Mouse (Mus musculus) neural tube, embryonic 15.5 days (tissue): ENCODE data around the gene Manbal. TPM values are rescaled to one million over a fixed set of nuclear protein-coding genes. Genes with fewer than 3 reads are reported as not detected.
A peak's percentile ranks its signal among the peaks of the same experiment; 100 is the strongest.

ENCODE experiments used
- ATAC-seq: fragments of 200-750 bp; cut with Nextera tagmentation; 2 replicates; pipeline ENCODE4 v1.8.0; 2017; ENCODE audit warnings: mild to moderate bottlenecking, moderate TSS enrichment, moderate library complexity; ENCODE audit not compliant: low FRiP score
- H3K27ac ChIP-seq: fragments of 300-500 bp; sonication (generic); replicated peaks from 2 replicates; pipeline ENCODE4 v1.5.1; 2015; ENCODE audit warnings: mild to moderate bottlenecking, inconsistent platforms
- H3K27me3 ChIP-seq: fragments of 300-500 bp; sonication (generic); replicated peaks from 2 replicates; pipeline ENCODE4 v1.6.1; 2015; ENCODE audit warnings: inconsistent platforms
- H3K36me3 ChIP-seq: fragments of 300-500 bp; sonication (generic); 2 replicates; pipeline ENCODE4 v1.6.1; 2015; ENCODE audit warnings: inconsistent platforms
- H3K4me1 ChIP-seq: fragments of 300-500 bp; sonication (generic); 2 replicates; pipeline ENCODE4 v1.6.1; 2015; ENCODE audit warnings: inconsistent platforms
- H3K4me2 ChIP-seq: fragments of 300-500 bp; sonication (generic); 2 replicates; pipeline ENCODE4 v1.6.1; 2015; ENCODE audit warnings: inconsistent platforms, mild to moderate bottlenecking, moderate library complexity
- H3K4me3 ChIP-seq: fragments of 300-500 bp; sonication (generic); replicated peaks from 2 replicates; pipeline ENCODE4 v1.5.1; 2015; ENCODE audit warnings: mild to moderate bottlenecking, inconsistent platforms
- H3K9ac ChIP-seq: fragments of 300-500 bp; sonication (generic); replicated peaks from 2 replicates; pipeline ENCODE4 v1.6.1; 2015; ENCODE audit warnings: mild to moderate bottlenecking, inconsistent platforms
- H3K9me3 ChIP-seq: fragments of 300-500 bp; sonication (generic); replicated peaks from 2 replicates; pipeline ENCODE4 v1.6.1; 2016; ENCODE audit warnings: inconsistent platforms
- WGBS: fragments of 180-500 bp; shearing (Covaris S2); methylation state at CpG from one replicate; pipeline ENCODE4 v1.1.7; 2015; ENCODE audit warnings: mixed read lengths; 5-methylcytosine and 5-hydroxymethylcytosine counted together
- polyA plus RNA-seq: library from polyadenylated mRNA; unstranded; fragments of >200 nt; fragmentation: Nextera tagmentation; extraction: Ambion mirVana; gene quantifications from 2 replicates; pipeline ENCODE4 v1.2.1, GENCODE M21; 2015

The Manbal gene
- polyA plus RNA-seq, 1 experiment from 2014 or later = 112 TPM

- H3K4me1 ChIP-seq = peaks cover 81% of the 10 kb centered on the region
- H3K9ac ChIP-seq = no peak overlapping the region
Observed at GRCm38 (mm10) chr2:157426171-157426570, 58.8 kb downstream of the Manbal start.

GRCm38 (mm10) chr2:157427164-157427563 lies 59.8 kb downstream of the Manbal start:
- Histone ChIP-seq H3K27ac (no peak overlapping the region; the same call in 1 of the 2 replicates), H3K4me1 (peaks cover 89% of the 10 kb centered on the region), H3K9me3 (no peaks in the 10 kb centered on the region), H3K36me3 (0 out of 2 replicates have a peak, but pooled peaks cover 4% of the 10 kb centered on the region), H3K9ac (no peak overlapping the region), H3K4me3 (no peak overlapping the region), H3K27me3 (no peaks in the 10 kb centered on the region), H3K4me2 (peak overlapping the region; percentile 13; the same call in 1 of the 2 replicates)
- 81% methylated on average over 5 of the region's 5 CpGs for WGBS
- ATAC-seq = no peak

More at GRCm38 (mm10) chr2:157426171-157426570, 58.8 kb downstream of the Manbal start:
- Histone ChIP-seq H3K27ac (0 out of 2 replicates have a peak overlapping the region, but pooled peaks have one; percentile 90), H3K4me2 (peak overlapping the region; percentile 90), H3K36me3 (0 out of 2 replicates have a peak, but pooled peaks cover 4% of the 10 kb centered on the region), H3K4me3 (0 out of 2 replicates have a peak overlapping the region, but pooled peaks have one; percentile 79), H3K27me3 (no peaks in the 10 kb centered on the region), H3K9me3 (no peaks in the 10 kb centered on the region)
- WGBS = 79% methylated on average over 6 of the region's 6 CpGs
- no peak for ATAC-seq

- Histone ChIP-seq H3K4me1 (peaks cover 91% of the 10 kb centered on the region), H3K36me3 (0 out of 2 replicates have a peak, but pooled peaks cover 4% of the 10 kb centered on the region), H3K9ac (no peak overlapping the region), H3K27me3 (no peaks in the 10 kb centered on the region), H3K4me2 (no peak overlapping the region), H3K27ac (no peak overlapping the region), H3K9me3 (no peaks in the 10 kb centered on the region), H3K4me3 (no peak overlapping the region)
- no peak for ATAC-seq
- WGBS = 90% methylated on average over 13 of the region's 13 CpGs
Observed at GRCm38 (mm10) chr2:157428351-157429139, 61.2 kb downstream of the Manbal start.

GRCm38 (mm10) chr2:157429735-157430134 lies 62.3 kb downstream of the Manbal start:
- no peak for ATAC-seq
- 84% methylated on average over 7 of the region's 7 CpGs for WGBS
- Histone ChIP-seq H3K9ac (no peak overlapping the region), H3K4me1 (peaks cover 98% of the 10 kb centered on the region), H3K27ac (no peak overlapping the region), H3K36me3 (0 out of 2 replicates have a peak, but pooled peaks cover 4% of the 10 kb centered on the region), H3K9me3 (no peaks in the 10 kb centered on the region), H3K4me2 (no peak overlapping the region), H3K4me3 (no peak overlapping the region), H3K27me3 (no peaks in the 10 kb centered on the region)

- no peak overlapping the region for H3K4me3 ChIP-seq
- no peak overlapping the region for H3K4me2 ChIP-seq
- ATAC-seq = no peak
- 0 out of 2 replicates have a peak, but pooled peaks cover 4% of the 10 kb centered on the region for H3K36me3 ChIP-seq
- WGBS = 78% methylated on average over 4 of the region's 4 CpGs
- H3K9me3 ChIP-seq = no peaks in the 10 kb centered on the region
- H3K4me1 ChIP-seq = peaks cover 94% of the 10 kb centered on the region
- H3K9ac ChIP-seq = no peak overlapping the region
- no peaks in the 10 kb centered on the region for H3K27me3 ChIP-seq
- no peak overlapping the region for H3K27ac ChIP-seq
Observed at GRCm38 (mm10) chr2:157430667-157431429, 63.5 kb downstream of the Manbal start.

- H3K4me3 ChIP-seq = no peak overlapping the region
- H3K36me3 ChIP-seq = 0 out of 2 replicates have a peak, but pooled peaks cover 7% of the 10 kb centered on the region
- H3K9me3 ChIP-seq = no peaks in the 10 kb centered on the region
- no peak for ATAC-seq
- H3K27me3 ChIP-seq = no peaks in the 10 kb centered on the region
- WGBS = 74% methylated on average over 5 of the region's 5 CpGs
- H3K27ac ChIP-seq = peak overlapping the region; percentile 77
- H3K4me2 ChIP-seq = no peak overlapping the region
- no peak overlapping the region for H3K9ac ChIP-seq
- H3K4me1 ChIP-seq = peaks cover 92% of the 10 kb centered on the region
Observed at GRCm38 (mm10) chr2:157431912-157432311, 64.5 kb downstream of the Manbal start.

- no peak overlapping the region for H3K4me3 ChIP-seq
- 45% methylated on average over 9 of the region's 9 CpGs for WGBS
- no peak overlapping the region for H3K9ac ChIP-seq
- no peaks in the 10 kb centered on the region for H3K27me3 ChIP-seq
- H3K27ac ChIP-seq = peak overlapping the region; percentile 77
- 0 out of 2 replicates have a peak, but pooled peaks cover 7% of the 10 kb centered on the region for H3K36me3 ChIP-seq
- no peak overlapping the region for H3K4me2 ChIP-seq
- H3K4me1 ChIP-seq = peaks cover 86% of the 10 kb centered on the region
- H3K9me3 ChIP-seq = no peaks in the 10 kb centered on the region
- ATAC-seq = peak; percentile 60
Observed at GRCm38 (mm10) chr2:157432476-157432875, 65.1 kb downstream of the Manbal start.

- no peak for ATAC-seq
- Histone ChIP-seq H3K36me3 (0 out of 2 replicates have a peak, but pooled peaks cover 3% of the 10 kb centered on the region), H3K27me3 (no peaks in the 10 kb centered on the region), H3K9ac (no peak overlapping the region), H3K9me3 (no peaks in the 10 kb centered on the region), H3K27ac (peak overlapping the region; percentile 77), H3K4me2 (no peak overlapping the region), H3K4me1 (peaks cover 74% of the 10 kb centered on the region), H3K4me3 (no peak overlapping the region)
- WGBS = 43% methylated on average over 9 of the region's 9 CpGs
Observed at GRCm38 (mm10) chr2:157434041-157434440, 66.6 kb downstream of the Manbal start.

GRCm38 (mm10) chr2:157434497-157434896 lies 67.1 kb downstream of the Manbal start:
- peak; percentile 48 for ATAC-seq
- 27% methylated on average over 6 of the region's 6 CpGs for WGBS
- Histone ChIP-seq H3K4me2 (no peak overlapping the region), H3K27me3 (no peaks in the 10 kb centered on the region), H3K4me1 (peaks cover 69% of the 10 kb centered on the region), H3K9ac (no peak overlapping the region), H3K36me3 (0 out of 2 replicates have a peak, but pooled peaks cover 3% of the 10 kb centered on the region), H3K4me3 (no peak overlapping the region), H3K27ac (peak overlapping the region; percentile 77), H3K9me3 (no peaks in the 10 kb centered on the region)

GRCm38 (mm10) chr2:157436496-157436895 lies 69.1 kb downstream of the Manbal start:
- peaks cover 52% of the 10 kb centered on the region for H3K4me1 ChIP-seq
- 85% methylated on average over 11 of the region's 11 CpGs for WGBS

GRCm38 (mm10) chr2:157437123-157437522 lies 69.7 kb downstream of the Manbal start:
- WGBS = 94% methylated on average over 3 of the region's 3 CpGs
- H3K4me3 ChIP-seq = no peak overlapping the region
- no peaks in the 10 kb centered on the region for H3K9me3 ChIP-seq
- H3K36me3 ChIP-seq = peaks cover 22% of the 10 kb centered on the region
- H3K27me3 ChIP-seq = no peaks in the 10 kb centered on the region
- peaks cover 45% of the 10 kb centered on the region for H3K4me1 ChIP-seq
- H3K9ac ChIP-seq = no peak overlapping the region
- no peak overlapping the region for H3K27ac ChIP-seq
- no peak overlapping the region for H3K4me2 ChIP-seq
- ATAC-seq = no peak

More at GRCm38 (mm10) chr2:157436496-157436895, 69.1 kb downstream of the Manbal start:
- peaks cover 17% of the 10 kb centered on the region for H3K36me3 ChIP-seq
- H3K9me3 ChIP-seq = no peaks in the 10 kb centered on the region
- H3K27ac ChIP-seq = no peak overlapping the region
- no peak for ATAC-seq
- no peak overlapping the region for H3K4me2 ChIP-seq
- no peaks in the 10 kb centered on the region for H3K27me3 ChIP-seq
- no peak overlapping the region for H3K4me3 ChIP-seq
- no peak overlapping the region for H3K9ac ChIP-seq
